Mouse (Mus musculus): ENCODE data around the gene Chmp4b.

Chmp4b gene

DNA sequence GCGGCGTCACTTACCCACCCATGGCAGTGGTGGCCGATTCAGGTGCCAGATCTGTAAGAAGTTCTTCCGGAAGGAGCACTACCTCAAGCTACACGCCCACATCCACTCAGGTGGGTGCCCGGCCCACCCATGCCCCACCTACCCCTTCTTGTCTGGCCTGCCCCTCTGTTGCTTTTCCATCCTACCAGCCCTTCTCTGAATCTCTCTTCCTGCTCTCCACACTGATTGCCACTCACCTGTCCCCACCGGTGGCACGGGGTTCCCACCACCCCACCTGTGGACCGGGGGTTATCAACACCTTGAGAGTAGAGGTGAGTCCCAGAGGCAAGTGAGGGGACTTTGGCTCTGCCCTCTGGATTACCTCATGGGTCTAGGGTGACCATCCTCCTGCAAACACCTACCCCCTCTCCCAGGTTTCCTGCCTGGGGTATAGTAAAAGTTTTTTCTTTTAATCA is 9.5 kb upstream of the Chmp4b start:
- DNase-seq = peak; percentile 52

GRCm38 (mm10) chr2:154642712-154643385 is 8.7 kb upstream of the Chmp4b start:
- DNase-seq = no peak

DNA sequence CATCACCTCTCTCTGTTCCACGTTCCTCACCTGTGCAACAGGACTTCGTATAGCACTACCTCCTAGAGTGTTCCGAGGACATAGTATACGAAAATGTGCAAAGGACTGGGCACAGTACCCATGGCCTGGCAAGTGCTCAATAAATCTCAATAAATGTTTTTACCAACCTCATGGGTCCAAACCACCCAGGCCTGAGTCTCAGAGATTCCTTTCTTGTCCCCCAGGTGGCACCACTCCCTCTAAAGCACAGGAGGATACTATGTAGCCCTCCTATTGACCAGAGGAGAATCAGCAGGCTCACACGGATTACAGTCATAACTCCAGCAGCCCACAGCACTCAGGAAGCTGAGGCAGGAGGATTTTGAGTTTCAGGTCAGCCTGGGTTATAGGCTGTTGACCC is 4.9 kb upstream of the Chmp4b start:
- peak; percentile 52 for DNase-seq

DNA sequence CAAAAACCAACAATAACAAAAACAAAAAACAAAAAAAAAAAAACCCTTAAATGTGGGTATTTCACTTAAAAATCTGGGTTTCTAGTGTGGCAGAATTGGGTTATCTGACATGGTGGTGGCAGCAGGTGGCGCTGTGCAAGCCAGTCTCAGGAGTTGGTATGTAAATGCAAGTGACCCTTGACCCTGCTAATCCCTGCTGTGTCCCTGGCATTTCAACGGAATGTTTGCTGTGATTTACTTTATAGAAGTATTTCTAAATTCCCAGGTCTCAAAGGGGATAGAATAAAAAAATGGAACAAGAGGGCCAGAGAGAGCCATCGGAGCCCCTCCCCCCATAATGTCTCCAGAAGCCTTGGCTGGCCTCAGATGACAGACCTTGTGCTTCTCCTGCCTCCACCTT is 3.4 kb upstream of the Chmp4b start:
- DNase-seq = peak; percentile 63

- DNase-seq = no peak
Observed at GRCm38 (mm10) chr2:154650404-154650803, 1.1 kb upstream of the Chmp4b start.

GRCm38 (mm10) chr2:154654976-154655375 is 3.5 kb downstream of the Chmp4b start:
- no peak for DNase-seq

GRCm38 (mm10) chr2:154655878-154656414 is 4.4 kb downstream of the Chmp4b start:
- DNase-seq = no peak

DNA sequence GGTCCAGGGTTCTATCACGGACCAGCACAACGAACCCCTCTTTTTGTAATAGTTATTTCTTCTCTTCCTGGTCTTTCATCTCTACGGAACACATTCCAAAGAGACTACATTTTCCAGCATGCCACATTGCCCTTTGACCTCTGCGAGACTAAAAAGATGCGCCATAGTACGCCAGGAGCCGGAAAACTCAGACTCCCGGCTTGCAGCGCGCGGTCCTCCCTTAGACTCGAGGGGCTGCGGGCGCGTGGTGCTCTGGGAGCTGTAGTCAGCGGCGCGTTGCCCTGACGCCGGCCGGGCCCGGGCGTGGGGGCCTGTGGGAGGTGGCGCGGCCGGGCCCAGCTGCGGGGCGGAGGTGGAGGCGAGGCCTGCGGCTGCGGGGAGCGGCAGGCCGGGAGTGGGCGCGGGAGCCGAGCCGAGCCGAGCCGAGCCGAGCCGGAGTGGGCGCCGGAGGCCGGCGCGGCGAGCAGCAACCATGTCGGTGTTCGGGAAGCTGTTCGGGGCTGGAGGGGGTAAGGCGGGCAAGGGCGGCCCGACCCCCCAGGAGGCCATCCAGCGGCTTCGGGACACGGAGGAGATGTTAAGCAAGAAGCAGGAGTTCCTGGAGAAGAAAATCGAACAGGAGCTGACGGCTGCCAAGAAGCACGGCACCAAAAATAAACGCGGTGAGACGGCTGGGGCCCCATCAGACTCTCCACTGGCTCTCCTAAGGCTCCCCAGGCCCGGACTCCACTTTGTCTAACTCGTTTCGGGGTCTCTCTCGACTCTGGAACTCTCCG is 5.4 kb downstream of the Chmp4b start:
- peak; percentile 100 for DNase-seq

GRCm38 (mm10) chr2:154657486-154658237 is 6.2 kb downstream of the Chmp4b start:
- DNase-seq = peak; percentile 85

- DNase-seq = no peak
Observed at GRCm38 (mm10) chr2:154659070-154659469, 7.6 kb downstream of the Chmp4b start.

GRCm38 (mm10) chr2:154659531-154660074 is 8.1 kb downstream of the Chmp4b start:
- DNase-seq = no peak

- DNase-seq = no peak
Observed at GRCm38 (mm10) chr2:154668680-154669079, 17.2 kb downstream of the Chmp4b start.

DNA sequence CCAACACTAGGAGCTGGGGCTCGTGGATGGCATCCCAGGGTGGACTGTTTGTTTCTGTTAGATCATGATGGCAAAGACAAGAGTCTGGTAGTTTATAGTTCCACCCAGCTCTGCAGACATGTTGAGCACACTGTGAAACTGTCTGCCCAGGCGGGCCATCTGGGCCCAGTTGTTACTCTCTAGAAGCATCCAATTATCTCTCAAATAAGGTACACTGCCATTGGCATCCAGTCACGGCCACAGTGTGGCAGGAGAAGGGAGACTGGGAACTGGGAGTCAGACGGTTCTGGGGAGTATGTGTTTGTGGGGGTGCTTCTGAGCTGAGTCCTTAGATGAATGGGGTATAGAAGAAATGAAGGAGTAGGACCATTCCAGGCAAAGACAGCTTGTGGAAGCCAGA is 18.6 kb downstream of the Chmp4b start:
- DNase-seq = no peak

DNA sequence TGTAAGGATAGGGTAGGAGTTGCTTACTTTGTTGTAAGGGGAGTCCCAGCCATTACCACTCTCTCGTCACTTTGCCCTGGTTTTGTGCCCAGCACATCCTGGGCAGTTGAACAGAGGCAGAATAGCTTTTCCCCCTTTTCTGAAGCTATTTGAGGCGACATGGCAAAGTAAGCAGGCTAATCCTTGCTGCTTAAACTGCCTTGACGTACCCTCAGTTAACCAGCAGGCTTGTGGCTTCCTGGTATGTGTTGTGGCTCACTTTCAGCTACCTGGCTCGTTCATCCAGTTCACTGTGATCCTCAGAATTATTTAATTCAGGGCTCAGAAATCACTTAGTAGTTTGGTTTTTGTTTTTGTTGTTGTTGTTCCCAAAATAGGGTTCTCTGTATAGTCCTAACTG is 19.2 kb downstream of the Chmp4b start:
- DNase-seq = no peak

GRCm38 (mm10) chr2:154674008-154674407 is 22.5 kb downstream of the Chmp4b start:
- no peak for DNase-seq

DNA sequence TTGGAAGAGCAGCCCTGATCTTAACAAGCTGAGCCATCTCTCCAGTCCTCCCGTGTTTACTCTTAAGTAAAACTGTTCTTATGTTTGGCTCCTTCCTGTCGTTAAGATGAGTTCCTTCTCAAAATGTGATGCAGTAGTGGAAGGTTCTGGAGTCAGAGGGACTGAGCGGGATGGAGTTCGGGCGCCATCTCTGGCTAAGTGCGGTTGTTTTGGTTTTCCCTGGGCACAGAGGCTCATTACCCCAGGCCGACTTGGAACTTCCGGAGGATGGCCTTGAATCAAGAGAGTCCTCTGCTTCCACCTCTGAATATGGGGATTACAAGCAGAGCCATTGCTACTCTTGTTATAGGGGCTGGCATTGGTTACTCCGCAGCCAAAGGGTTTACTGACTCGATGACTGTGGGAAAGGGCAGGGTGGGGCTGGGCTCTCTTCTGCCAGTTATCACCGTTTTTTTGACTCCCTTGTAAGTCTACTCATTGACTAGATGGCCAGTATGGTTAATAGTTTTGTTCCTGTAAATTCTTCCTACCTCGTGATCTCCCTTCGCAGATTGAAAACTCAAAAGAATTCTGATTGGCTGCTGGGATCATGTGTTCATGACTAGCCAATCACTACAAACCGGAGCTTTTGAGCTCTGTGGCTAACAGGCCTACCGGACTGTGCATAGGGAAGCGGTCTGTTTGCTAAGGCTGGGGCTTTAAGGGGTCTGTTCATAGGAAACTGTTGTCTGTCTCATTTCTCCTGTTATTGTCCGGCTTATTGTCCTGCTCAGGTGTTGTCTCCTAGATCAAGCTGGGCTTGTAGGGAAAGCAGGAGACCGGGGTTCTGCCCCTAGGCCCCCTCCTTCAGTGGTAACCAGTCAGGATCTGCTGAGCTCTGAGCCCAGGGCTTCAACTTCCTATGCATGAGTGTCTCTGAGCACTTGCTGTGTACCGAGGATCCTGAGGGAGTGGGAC is 25.4 kb downstream of the Chmp4b start:
- peak; percentile 82 for DNase-seq

DNA sequence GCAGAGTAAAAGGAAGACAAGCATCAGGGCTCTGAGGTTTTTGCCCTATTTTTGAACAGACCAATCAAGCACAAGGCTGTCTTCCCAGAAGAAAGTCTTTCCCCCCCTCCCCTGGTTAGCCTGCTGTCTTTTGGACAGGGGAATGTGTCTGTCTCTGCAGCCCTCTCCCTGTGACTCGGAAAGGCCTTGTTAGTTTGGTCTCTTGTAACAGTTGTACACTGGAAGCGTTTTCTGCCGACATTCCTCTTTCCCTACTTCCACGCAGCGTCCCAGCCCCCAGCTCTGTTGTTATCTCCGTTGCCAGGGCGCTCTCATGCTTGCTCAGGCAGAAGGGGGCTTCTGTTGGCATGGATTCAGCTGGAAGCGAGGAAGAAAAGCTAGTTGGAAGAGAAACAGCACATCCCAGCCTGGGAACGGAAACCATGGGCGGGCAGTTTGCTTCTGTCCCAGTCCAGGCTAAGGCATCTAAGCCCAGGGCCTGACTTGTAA is 26.2 kb downstream of the Chmp4b start:
- DNase-seq = peak; percentile 52

GRCm38 (mm10) chr2:154678995-154679394 is 27.5 kb downstream of the Chmp4b start:
- DNase-seq = peak; percentile 42

DNA sequence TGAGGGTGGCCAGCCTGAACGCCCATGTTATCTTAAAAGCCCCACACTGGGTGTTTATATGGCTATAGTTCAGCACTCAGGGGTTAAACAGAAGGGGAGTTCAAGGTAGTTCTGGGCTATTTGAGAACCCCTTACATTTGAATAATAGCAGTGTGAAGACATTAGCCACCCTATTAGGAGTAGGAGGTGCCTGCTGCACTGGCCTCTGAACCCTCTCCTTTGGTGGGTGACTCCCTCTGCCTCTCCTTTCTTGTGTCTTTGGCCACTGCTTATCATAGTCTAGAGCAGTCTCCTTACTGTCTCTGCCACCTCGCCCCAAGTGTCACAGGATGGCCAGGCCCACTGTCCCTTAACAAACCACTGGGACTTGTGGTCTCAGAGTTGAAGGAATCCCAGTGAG is 28.8 kb downstream of the Chmp4b start:
- no peak for DNase-seq

- DNase-seq = no peak
Observed at GRCm38 (mm10) chr2:154680941-154681340, 29.4 kb downstream of the Chmp4b start.

GRCm38 (mm10) chr2:154682712-154683111 is 31.2 kb downstream of the Chmp4b start:
- DNase-seq = no peak
